Mouse (Mus musculus) CD8-positive naive resting alpha-beta T cell, adult 2 months (primary cell): ENCODE results near the gene Ttc41.

Experiments used
- DNase-seq, 2 experiments: peaks; one replicate each; pipeline ENCODE4 v3.0.0; 2022; ENCODE audit warnings: low read depth in 2 of 2, low spot score in 2 of 2

Ttc41 gene

DNA sequence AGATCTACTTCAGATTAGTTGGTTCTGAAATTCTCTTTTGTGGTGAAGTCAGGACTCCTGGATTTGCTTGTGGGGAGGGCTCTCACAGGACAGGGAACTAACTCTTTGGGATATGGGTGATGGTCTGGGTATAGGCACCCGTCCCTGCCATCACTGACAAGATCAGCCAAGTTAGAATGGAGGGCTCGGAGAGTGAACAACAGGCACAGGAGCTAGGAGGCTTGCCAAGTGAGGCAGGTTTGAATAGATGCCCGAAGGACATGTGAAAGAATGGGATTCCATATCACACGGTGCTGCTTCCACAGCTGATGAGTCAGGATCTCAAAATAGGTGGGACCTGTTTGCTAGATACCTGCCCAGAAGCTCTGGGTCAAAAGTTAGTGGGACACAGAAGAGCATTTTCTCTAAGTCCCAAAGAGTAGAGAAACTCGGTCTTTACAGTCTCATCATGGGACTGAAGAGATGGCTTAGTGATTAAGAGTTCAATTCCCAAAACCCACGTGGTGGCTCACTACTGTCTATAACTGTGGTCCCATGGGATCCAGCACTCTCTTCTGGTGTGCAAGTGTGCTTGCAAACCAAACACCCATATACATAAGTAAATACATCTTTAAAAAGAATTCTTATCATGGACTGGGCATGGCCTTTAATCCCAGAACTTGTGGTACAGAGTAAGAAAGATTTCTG, 50.3 kb downstream of the Ttc41 start:
- DNase-seq, result no peak

DNA sequence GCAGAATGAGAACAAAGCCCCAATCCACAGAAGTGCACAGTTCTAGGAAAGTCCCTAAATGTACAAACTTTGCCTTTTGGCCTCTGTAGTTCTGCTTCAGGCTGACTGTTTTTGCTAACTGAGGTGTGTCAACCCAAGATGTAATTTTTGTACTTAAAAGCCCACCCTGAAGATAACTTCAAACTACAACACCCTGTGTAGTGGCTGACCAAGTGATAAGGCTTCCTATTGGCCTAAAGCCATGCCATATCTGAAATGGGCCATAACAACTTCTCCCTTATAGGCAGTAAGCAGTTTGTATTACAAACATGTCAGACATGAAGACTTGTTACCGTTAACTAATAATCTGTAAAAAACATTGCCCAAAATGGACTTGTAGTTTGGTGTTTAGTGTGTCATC, 52.1 kb downstream of the Ttc41 start:
- DNase-seq, result no peak

DNA sequence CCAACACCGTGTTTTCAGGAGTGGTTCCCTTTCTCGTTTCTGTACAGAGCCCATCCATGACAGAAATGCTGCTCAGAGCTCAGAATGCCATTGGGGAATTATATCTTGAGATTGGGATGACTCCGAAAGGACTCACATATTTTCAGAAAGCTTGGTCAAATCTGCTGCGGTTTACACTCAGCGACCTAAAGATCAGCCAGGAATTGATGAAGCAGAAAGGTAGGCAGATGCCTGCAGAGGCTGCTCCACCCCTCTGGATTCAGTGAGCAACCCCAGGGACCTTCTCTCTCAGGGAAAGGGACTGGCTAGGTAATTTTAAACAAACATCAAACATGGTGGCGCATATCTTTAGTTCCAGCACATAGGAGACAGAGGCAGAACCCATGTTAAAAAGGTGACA, 52.6 kb downstream of the Ttc41 start:
- no peak for DNase-seq

DNA sequence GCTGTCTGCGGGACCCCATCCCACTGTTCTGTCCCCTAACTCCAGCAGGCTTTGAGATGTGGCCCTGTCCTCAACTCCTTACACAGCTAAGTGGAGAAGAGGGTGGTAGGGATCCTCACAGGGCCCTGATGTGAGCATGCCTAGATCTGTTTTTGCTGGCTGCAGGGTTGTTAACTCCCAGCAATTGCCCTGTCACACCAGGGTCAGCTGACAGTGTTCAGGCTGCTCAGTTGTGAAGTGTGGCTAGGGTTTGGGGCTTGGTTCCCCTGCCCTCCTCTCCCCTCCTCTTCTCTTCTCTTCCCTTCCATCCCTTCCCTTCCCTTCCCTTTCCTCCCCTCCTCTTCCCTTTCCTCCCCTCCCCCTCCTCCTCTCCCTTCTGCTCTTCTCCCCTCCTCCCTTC, 55.6 kb downstream of the Ttc41 start:
- DNase-seq, result no peak

DNA sequence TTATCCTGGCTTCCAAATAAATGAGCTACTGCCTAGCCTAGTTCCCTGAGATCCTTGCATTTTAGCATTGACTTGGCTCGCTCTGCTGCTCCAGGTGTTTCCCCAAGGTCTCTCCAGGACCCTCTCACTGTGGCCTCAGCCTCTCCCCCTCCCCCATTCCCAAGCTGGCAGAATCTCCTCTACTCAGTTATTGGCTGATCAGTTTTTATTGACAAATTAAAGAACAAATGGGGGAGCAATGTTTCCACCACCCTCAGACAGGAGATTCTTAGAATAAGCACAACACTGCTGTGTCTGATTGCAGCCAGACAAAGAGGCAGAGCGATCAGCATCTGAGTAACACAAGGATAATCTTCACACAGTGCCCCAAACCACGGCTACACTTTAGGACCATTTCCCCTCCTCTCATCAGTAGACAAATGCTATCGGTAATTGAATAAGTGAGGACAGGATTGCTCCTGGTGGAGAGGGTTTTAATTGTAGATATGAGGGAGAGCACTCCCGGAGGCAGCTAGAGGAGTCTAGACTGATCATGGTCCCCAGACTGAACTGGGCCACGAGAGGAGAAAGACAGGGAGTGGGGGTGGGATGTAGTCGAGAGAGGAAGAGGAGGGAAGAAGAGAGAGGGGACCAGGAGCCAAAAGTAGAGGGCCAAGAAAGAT, 56.2 kb downstream of the Ttc41 start:
- DNase-seq, result no peak

DNA sequence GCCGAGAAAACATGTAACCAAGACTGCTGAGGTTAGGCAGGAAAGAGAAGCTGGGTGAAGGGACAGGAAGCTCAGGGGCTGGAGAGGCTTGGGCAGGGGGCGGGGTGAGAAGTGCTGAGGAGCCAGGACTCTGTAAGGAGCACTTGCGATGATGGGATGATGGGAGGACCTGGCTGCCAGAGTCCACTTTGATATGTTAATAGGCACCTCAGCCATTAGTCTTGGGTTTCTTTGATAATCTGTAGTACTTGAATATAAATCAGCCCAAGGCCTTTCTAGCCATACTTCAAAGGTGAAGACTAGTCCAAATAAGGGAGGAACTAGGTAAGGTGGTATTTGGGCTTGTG, 56.7 kb downstream of the Ttc41 start:
- DNase-seq, result no peak

DNA sequence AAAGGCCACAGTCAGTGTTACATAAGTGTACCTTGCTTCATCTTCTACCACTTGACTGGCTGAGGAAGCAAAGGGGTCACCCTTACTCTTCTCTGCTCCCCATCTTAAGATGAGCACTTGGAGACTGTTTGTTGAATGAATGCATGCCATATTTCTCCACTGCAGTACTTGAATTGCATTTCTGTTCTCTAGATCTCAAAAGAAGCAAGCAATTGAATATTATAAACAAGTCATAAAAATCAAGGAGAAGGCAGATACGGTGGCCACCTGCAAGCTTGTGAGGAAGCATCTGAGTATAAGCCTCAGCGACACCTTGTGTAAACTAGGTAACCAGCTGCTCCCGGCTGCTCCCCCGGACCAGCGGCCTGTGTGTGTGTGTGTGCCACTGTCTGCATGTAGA, 58.1 kb downstream of the Ttc41 start, which contains the start of gene Gm49358:
Gene Gm49358 (plus strand): TSS at position 301 of the 400 bp plus-strand sequence.
- DNase-seq, result no peak

DNA sequence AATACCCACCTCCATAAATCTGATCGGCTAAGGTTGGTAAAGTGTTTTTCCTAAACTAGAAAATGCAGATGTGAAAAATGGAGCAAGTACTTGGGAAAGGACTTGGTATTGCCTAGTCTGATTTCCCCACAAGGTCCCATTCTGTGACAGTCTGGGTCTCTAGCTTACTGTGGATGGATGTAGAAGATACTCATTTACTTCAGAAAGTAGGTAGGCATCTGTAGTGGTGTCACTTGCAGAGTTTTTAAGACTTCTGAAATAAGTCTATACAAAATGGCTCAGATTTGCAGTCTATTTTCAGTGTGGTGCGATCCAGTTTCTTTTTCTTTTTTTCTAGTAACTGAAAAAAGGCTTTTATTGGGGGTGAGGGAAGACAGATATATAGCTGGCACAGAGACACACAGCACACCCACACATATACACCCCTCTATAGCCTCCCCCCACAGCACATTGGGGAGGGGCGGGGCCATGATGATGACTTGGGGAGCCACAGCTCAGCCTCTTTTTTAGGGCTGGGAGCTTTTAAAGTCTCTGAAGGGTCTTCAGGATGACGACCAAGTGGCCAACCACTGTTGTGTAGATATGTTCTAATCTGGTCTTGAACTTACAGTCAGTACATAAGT, 59.8 kb downstream of the Ttc41 start:
- DNase-seq, result no peak

DNA sequence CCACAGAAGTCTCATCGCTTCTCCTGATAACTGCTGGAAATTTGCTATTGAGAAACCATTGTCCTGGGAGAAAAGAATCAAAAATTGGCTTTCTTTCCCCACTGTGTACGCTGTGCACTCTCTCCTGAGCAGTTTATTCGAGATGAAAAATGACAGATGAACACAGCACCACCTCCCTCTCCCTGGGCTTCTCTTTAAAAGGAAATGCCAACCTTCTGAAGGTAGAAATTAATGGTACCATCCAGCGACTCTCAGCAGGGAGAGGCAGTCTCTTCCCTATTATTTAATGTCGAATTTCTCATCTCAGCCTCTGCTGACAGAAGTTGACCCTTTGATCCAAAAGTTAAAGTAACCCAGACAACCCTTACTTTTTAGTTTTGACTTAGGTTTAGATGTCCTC, 63.6 kb downstream of the Ttc41 start:
- no peak for DNase-seq

DNA sequence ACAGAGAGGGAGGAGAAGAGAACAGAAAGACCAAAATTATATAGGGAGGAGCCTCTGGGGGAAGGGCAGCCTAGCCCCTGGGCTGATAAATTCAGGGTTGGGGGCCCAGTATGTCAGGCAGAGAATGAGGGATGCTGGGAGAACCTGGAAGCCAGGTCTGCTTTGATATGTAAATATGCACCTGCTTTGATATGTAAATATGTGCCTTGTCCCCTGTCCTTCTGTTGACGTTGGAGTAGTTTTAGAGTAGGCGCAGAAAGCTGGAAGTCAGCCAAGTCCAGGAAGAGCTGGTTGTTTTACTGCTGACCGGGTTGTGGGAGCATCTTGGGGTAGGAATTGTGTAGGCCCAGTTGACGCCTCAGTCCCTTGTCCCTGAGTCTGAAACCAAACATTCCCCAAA, 64.2 kb downstream of the Ttc41 start:
- no peak for DNase-seq

DNA sequence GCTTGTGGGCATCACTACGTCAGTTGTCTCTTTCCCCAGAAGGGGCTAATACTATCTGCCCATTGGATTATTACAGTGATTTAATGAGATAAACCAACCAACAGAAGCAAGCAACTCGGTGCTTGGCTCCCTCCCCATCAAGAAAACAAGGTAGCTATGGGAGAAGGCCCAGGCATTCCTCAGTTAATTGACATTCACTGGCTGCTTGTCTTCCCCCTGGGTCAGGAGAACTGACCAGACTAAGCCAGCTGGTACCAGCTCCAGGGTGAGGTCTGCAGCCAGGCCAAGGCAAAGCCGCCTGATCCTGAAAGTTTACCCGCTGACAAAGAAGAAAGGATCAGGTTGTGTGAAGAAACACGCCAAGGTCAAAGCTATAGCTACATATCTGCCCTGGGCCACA, 66.1 kb downstream of the Ttc41 start:
- no peak for DNase-seq

DNA sequence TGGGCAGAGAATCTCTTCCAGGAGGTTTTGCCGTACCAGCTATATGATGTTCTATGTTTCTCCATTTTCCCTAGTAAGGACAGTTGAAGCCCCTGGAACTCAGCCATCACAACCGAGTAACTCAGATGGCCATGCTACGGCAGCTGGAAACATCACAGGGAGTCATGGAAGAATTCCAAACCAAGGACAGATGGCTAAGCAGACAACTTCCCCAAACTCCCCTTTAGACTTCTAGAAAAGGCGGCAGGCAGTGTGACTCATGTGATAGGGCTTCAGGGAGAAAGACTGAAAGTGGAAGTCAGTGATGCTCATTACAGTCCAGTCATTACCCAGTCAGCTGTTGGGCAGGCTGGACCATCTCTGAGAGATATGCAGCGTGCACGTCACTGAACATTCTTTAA, 66.6 kb downstream of the Ttc41 start:
- no peak for DNase-seq

DNA sequence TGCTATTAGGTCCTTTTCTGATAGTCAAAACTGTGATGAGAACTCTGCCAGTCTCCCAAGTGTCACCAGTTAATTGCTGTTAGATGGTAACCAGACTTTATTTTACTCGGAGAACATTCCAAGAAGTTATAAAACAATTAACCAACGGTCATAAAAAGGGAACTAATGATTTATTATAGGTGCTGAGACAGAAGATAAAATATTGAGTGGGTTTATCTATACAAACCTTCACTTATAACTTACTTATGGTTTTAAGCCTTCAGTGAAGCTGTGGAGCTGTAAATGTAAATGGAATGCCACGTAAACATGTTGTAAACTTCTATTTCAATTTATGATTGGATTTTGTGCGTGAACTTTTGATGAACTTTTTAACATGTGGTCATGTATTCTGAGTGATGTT, 67.7 kb downstream of the Ttc41 start:
- DNase-seq, result no peak

DNA sequence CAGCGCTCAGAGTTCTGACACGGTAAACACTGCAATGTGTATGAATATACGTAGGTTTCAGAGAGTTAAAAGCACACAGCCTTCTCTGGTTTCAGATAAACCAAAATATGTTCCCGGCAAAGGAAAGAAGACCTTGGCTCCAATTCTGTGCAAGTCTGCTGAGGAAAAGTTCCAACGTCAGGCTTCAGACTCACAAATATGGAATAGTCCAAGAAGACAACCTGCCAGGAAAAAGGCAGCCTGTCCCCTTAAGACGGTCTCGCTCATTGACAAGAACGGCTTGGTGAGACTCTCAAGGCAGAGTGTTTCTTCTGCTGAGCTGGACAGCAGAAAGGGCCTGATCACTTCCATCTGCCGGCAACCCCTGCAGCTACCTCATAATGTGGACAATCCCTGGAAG, 70.7 kb downstream of the Ttc41 start:
- DNase-seq, result no peak

DNA sequence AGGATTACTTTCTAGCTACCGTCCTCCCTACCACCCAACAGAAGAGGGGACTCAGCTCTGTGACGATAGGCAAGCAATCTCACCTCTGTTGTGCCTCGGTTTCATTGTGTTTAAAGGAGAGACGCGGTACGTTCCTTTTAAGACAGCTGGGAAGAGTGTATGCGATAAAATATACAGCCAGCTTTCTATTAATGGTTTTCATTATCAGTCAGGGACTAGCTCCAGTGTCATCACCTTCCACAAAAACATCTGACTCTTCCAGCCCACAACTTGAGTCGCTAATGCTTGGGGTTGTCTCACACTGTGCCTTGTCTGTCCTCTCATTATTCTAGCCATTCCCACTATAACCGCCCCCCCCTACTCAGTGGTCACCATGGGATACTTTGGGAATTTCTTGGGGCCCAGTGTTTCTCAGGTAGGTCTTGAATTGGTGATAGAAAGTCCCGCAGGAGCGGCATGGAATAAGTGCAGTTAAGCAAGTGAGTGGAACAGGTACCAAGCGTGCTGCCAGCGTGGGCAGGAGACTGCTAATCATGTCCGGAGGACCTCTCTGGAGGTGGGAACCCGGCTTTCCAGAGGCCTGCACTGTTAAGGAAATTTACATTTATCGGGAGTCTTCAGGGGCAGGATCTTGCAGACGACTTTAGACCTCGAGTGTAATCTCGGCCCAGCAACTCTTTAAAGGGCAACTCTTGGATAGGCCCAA, 72.2 kb downstream of the Ttc41 start:
- peak in 1 of 2 experiments; percentile 3 for DNase-seq

DNA sequence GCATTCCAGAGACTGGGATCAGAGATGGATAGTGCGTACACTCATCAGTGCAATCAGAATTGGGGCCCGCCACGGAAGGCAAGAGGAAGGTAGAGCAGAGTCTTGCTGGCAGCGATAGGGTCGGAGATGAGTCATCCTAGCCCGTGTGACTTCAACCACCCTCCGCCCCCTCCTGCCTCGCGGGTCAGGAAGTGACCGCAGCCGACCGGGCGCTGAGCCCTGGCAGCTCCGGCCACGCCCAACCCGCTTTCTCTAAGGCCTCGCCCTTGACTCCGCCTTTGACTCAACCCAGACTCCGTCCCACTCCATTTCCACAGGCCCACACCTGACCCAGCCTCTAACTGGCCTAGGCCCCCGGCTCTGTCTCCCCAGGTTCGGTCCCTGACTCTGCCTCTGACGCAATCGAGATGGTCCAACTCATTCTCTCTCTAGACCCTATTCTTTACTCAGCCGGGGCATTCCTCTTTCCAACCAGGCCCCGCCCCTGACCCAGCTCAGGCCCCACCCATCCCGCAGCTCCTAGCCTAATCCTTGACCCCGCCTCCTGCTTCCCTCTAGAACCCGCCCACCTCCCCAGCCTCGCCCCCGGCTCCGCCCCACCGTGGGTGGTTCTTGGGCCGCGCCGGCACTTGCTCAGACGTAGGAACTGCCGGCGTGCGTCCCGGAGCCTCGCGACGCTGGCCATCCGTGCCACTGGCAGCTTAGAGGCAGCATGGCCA, 72.9 kb downstream of the Ttc41 start, which contains the start of gene Nt5dc3:
Gene Nt5dc3 (plus strand): TSS at position 608 of the 719 bp plus-strand sequence.
- peak; percentile 93 to 95 for DNase-seq

DNA sequence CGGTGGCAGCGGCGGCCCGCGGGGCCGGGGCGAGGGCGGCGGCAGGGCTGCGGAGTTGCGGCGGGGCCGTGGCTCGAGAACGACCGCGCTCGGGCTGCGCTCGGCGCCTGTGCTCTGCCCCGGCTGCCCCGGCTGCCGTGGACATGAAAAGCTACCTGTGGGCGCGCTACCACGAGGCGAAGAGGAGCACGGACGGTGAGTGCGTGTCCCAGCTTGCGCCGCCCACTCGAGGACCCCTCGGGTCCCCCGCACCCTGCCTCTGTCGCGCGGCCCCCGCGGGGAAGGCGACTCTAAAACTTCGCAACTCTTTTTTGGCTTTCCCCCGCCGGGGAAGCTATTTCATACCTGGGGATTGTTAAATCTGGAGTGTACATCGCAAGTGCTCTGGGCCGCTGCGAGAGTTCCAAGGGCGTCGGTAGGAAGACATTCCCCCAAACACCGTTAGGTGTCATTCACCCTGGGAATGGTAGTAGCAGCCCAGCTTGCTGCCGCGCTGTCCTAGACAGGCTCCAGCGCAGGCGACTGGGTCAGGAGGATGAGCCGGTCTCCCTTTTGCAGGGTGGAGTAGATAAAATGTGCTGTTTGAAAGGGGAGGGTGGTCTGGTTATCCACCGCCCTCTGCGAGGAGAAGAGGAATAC, 73.6 kb downstream of the Ttc41 start:
- DNase-seq, result peak; percentile 14 to 21

DNA sequence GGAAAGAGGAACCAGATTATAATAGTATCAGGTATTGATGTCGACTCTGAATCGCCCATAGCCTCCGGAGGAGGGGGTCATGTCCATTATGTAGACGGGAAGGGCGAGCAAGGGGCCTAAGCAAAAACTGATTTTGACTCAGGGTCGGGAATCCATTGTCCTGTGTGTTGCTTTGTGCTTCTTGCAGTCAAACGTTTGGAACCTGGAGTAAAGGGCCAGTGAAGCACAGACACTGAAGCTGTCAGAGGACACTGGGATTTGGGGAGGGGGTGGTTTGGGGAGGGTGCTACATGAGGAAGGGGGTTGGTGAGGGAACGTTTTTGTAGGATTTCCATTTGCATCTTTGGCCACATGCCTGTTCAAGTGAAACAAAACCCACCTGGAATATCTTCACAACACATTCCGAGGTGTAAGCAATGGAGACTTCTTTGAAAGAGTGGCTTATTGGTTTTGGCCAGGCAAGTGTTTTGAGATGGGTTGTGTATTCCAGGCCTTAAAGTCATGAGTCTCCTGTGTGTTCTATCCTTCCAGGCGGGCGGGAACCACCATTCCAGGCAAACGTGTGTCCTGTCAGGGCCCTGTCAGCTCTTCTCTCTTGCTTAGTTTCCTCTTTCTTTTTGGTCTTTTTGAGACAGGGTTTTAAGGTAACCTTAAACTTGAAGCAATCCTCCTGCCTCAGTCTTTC, 74.3 kb downstream of the Ttc41 start:
- no peak for DNase-seq

DNA sequence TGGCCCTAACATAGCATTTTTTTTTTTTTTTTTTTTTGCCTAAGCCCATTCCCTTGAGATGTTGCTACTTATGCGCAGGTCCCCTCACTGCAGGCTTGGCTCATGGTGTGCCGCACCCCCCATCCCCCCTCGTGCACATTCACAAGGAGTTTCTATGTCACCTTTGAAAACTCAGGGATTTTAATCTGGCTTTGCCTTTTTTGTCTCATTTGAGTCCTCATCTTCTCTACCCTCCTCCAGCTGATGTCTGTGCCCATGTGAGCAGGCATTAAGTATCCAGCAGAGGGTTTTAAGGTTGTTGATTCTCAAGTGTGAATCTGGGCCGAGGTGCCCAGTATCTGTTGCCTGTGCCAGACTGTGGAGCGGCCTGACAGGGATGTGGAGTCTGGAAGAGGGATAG, 76.0 kb downstream of the Ttc41 start:
- no peak for DNase-seq

DNA sequence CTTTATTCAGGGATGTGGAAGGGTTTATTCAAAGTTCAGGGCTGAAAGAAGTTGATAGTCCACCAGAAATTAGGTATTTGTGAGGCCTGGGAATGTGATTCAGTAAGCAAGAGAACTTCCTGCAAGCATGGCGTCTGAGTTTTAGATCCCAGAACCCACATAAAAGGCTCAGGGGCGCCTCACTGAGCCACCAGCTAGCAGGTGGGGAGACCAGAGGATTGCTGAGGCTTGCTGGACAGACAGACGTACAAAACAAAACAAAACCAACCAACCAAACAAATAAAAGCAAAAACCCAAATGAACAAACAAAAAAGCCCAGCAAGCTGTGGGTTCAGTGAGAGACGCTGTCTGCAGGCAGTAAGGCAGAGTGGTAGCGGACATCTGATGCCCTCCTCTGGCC, 77.0 kb downstream of the Ttc41 start:
- no peak for DNase-seq
